Mouse (Mus musculus) bone marrow, adult 2 months (tissue): ENCODE results near the gene Tns3. TPM values are rescaled to one million over a fixed set of nuclear protein-coding genes. Genes with fewer than 3 reads are reported as not detected.

Source experiments
- H3K27ac ChIP-seq: fragments of 200-500 bp; 2 replicates; pipeline ENCODE4 v1.5.1; 2012; ENCODE audit warnings: low read depth, mild to moderate bottlenecking, control low read depth, inconsistent platforms, low read length; ENCODE audit not compliant: control insufficient read depth, poor library complexity, insufficient read depth
- H3K4me1 ChIP-seq: fragments of 200-500 bp; 2 replicates; pipeline ENCODE4 v1.6.1; 2011; ENCODE audit warnings: low read length; ENCODE audit not compliant: control insufficient read depth, insufficient read depth
- H3K4me3 ChIP-seq: fragments of 200-500 bp; replicated peaks from 2 replicates; pipeline ENCODE3; 2011; ENCODE audit warnings: mild to moderate bottlenecking, low read depth, low read length, control low read depth; ENCODE audit not compliant: control insufficient read depth
- CTCF ChIP-seq: fragments of 200-500 bp; IDR thresholded peaks from 2 replicates; pipeline ENCODE4 v1.5.1; 2011; ENCODE audit warnings: low read length, control low read depth; ENCODE audit not compliant: control insufficient read depth, insufficient read depth
- POLR2A ChIP-seq: fragments of 200-500 bp; IDR thresholded peaks from 2 replicates; pipeline ENCODE4 v1.6.1; 2011; ENCODE audit warnings: low read depth, mild to moderate bottlenecking, control low read depth, low read length, borderline replicate concordance; ENCODE audit not compliant: control insufficient read depth
- WGBS: fragments of 180-500 bp; shearing (Covaris S2); methylation state at CpG from one replicate; pipeline ENCODE4 v1.1.7; 2018; 5-methylcytosine and 5-hydroxymethylcytosine counted together
- polyA plus RNA-seq: library from polyadenylated mRNA; stranded (reverse); fragments of >200 nt; gene quantifications from 2 replicates; pipeline ENCODE4 v1.2.4, GENCODE M21; 2011; ENCODE audit warnings: low replicate concordance; ENCODE audit not compliant: missing spikeins, insufficient read depth, insufficient read length

Tns3 gene
- polyA plus RNA-seq, 1 experiment, result 14.9 TPM

DNA sequence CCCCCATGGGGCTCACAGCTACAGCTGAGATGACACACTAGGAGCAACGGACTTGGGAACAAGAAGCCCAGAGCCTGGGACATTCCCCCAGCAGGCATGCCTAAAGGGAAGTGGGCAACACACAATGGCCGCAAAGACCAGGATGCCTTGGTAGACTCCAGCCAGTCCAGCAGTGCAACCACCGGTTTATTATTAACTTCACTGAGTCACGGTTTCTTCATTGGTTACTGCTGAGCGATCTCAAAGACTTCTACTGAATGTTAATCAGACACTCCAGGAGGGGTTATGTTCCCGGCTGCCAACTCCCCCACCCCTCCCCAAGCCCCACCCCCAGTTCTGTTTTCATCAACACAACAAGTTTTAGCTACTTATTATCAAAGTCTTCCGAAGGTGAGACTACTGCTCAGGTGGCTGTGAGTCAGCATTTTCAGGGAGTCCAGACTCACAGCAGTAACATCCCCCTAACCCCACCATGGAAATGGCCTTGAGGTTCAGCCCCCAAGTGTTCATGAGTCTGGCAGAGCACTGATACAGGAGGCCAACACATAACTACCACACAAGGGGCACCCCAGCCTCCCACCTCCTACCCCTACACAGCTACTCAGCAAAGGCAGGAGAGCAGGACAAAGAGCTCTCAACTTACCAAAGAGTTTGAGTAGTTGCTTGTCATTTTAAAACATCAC lies 29.5 kb downstream of the Tns3 start:
- Histone ChIP-seq H3K4me1 (peaks cover 7% of the 10 kb centered on the region), H3K4me3 (no peak overlapping the region), H3K27ac (no peak overlapping the region)
- WGBS, result 59% methylated on average over 7 of the region's 7 CpGs
- TF ChIP-seq CTCF, result no peak
- no peak for TF ChIP-seq POLR2A

DNA sequence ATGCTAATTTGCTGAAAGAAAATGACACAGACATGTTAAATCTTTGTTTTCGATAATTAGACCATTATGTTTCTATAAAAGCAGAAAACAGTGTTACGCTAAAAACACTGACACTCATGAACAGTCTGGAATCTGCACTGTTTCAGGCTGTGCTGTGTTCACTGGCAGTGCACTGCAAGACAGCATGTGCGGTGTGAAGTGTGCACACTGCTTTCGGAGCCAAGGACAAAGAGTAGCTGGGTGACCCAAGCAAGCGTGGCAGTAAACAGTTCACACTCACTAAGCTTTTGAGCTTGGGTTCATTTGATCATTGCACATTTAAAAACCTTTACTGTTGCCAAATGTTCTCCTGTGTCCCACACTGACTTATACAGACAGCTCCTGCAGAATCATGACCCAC lies 32.2 kb downstream of the Tns3 start:
- 84% methylated on average over 5 of the region's 5 CpGs for WGBS

GRCm38 (mm10) chr11:8629862-8630390 lies 34.4 kb downstream of the Tns3 start:
- no peak overlapping the region for H3K27ac ChIP-seq
- TF ChIP-seq CTCF (no peak), POLR2A (no peak)
- WGBS, result 48% methylated on average over 8 of the region's 8 CpGs
- H3K4me1 ChIP-seq, result peaks cover 4% of the 10 kb centered on the region; the same call in 1 of the 2 replicates
- H3K4me3 ChIP-seq, result no peak overlapping the region

More for the DNA sequence above, 32.2 kb downstream of the Tns3 start:
- no peak overlapping the region for H3K4me3 ChIP-seq
- no peak overlapping the region for H3K27ac ChIP-seq
- TF ChIP-seq POLR2A (no peak), CTCF (no peak)
- peaks cover 8% of the 10 kb centered on the region for H3K4me1 ChIP-seq

DNA sequence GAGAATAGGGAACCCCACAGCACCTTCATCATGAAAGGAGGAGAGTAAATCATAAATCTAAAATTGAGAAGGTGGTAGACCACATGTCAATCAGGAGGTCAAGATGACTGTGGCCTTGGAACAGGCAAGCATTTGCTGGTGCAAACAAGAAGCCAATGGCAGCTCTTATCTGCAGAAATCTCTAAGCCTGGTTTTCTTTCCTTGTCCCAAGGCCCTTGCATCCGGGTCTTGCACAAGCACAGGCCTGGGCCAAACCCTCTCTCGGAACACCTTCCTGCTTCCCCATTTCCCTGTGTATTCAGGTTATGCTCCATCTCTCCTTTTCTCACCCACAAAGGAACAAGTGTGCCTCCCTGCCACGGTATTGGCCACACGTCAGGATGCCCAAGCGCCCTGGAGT lies 35.0 kb downstream of the Tns3 start:
- Histone ChIP-seq H3K4me3 (no peak overlapping the region), H3K4me1 (peaks cover 4% of the 10 kb centered on the region; the same call in 1 of the 2 replicates), H3K27ac (no peak overlapping the region)
- no peak for TF ChIP-seq CTCF
- TF ChIP-seq POLR2A, result no peak
- WGBS, result 57% methylated on average over 5 of the region's 5 CpGs

DNA sequence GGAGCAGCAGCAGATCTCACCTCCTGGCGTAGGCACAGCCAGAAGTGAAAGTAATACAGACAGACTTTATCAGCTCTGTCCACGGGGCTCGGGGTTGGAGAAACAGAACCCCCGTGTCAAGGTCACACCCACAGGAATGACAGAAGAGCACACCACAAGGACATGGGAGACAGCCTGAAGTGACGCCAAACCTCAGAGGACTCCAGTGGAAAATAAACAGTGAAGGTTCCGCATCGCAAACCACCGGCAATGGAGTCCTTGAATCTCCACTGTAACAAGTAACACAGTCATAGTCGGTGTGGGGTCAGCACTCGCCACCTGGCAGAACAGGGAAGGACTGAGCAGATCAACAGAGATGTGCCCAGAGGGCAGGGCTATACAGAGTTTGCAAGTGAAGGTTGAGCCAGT lies 35.5 kb downstream of the Tns3 start:
- peak overlapping the region; percentile 52 for H3K4me3 ChIP-seq
- H3K4me1 ChIP-seq, result peaks cover 4% of the 10 kb centered on the region; the same call in 1 of the 2 replicates
- WGBS, result 4% methylated on average over 10 of the region's 10 CpGs
- no peak overlapping the region for H3K27ac ChIP-seq
- no peak for TF ChIP-seq POLR2A

GRCm38 (mm10) chr11:8627156-8627555 lies 37.2 kb downstream of the Tns3 start:
- H3K4me1 ChIP-seq, result peaks cover 4% of the 10 kb centered on the region; the same call in 1 of the 2 replicates
- 80% methylated on average over 6 of the region's 6 CpGs for WGBS
- TF ChIP-seq POLR2A (no peak), CTCF (no peak)
- no peak overlapping the region for H3K27ac ChIP-seq
- no peak overlapping the region for H3K4me3 ChIP-seq

- Histone ChIP-seq H3K4me1 (peaks cover 4% of the 10 kb centered on the region; the same call in 1 of the 2 replicates), H3K27ac (no peak overlapping the region), H3K4me3 (no peak overlapping the region)
- TF ChIP-seq CTCF, result no peak
- no peak for TF ChIP-seq POLR2A
- WGBS, result 86% methylated on average over 6 of the region's 6 CpGs
Observed at GRCm38 (mm10) chr11:8626715-8627114, 37.6 kb downstream of the Tns3 start.

DNA sequence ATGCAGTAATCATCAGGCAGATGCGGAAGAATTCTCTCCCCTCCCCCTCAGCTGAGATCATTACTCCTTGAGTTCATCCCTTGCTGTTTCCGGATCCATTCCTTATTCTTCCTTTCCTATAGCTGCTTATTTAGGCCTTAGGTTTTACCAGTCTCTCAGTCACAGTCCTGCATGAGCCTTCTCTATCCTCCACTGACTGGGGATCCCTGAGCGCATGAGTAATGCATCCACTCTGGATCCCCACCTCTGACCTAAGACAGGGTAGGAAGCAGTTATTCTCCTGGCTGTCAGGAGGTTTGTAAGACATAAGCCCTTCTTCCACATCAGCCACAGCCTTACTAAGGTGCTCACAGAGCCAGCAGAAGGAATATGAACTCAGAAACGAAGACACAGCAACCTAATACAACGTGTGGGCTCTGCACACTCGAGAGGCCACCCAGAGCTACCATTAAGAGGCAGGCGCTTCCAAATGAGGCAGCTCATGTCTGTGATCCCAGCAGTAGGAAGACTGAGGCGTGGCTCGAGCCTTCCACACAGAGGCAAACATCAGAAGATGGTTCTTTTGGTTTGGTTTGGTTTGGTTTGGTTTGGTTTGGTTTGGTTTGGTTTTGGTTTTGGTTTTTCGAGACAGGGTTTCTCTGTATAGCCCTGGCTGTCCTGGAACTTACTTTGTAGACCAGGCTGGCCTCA lies 38.3 kb downstream of the Tns3 start:
- 82% methylated on average over 10 of the region's 10 CpGs for WGBS
- H3K4me3 ChIP-seq, result no peak overlapping the region
- no peak overlapping the region for H3K27ac ChIP-seq
- TF ChIP-seq CTCF (no peak), POLR2A (no peak)
- H3K4me1 ChIP-seq, result peaks cover 4% of the 10 kb centered on the region; the same call in 1 of the 2 replicates
